Mouse (Mus musculus) small intestine, adult 2 months (tissue): ENCODE measurements around the gene Retreg2.

ENCODE experiments used
- CTCF ChIP-seq: fragments of 200-500 bp; IDR thresholded peaks from 2 replicates; pipeline ENCODE4 v1.5.1; 2012; ENCODE audit warnings: low read depth, mild to moderate bottlenecking, control low read depth, inconsistent platforms, low read length, moderate library complexity, mixed read lengths; ENCODE audit not compliant: insufficient replicate concordance, insufficient read length; ENCODE audit errors: extremely low read depth
- POLR2A ChIP-seq: fragments of 200-500 bp; IDR thresholded peaks from 2 replicates; pipeline ENCODE4 v1.6.1; 2012; ENCODE audit warnings: low read depth, mild to moderate bottlenecking, control low read depth, inconsistent platforms, low read length, moderate library complexity

DNA sequence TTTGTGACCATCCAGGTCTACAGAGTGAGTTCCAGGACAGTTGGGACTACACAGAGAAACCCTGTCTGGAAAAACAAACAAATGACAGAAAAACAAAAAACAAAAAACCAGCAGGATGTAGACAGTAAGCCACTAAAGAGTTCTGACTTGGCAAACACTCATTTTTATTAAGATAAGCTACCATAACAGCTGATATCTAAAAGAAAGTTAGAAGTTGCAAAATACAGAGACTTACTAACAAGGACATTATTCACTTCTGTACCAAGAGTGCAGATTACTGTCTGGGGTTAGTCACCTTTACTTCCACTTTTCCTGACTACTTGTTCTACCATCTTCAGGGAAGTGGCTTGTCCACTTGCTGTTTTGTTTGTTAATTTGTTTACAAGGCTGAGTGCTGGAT, 16.4 kb downstream of the Retreg2 start:
- TF ChIP-seq POLR2A (no peak), CTCF (no peak)
